Mouse (Mus musculus): ENCODE measurements around the gene Lysmd4. TPM values are rescaled to one million over a fixed set of nuclear protein-coding genes. Genes with fewer than 3 reads are reported as not detected.

Gene Lysmd4
- polyA plus RNA-seq, 1 experiment, result 0.12 TPM

GRCm38 (mm10) chr7:67352989-67353388, 130.6 kb downstream of the Lysmd4 start:
- no peak overlapping the region for H3K4me3 ChIP-seq (replicated peaks)
- H3K27me3 ChIP-seq (ENCODE audit: control insufficient read depth), result no peaks in the 10 kb centered on the region
- no peaks in the 10 kb centered on the region for H3K9me3 ChIP-seq (ENCODE audit: control insufficient read depth, low read length)
- TF ChIP-seq TAL1 (IDR thresholded peaks at IDR 0.05; ENCODE audit: low read length) (no peak), GATA1 (IDR thresholded peaks at IDR 0.05; ENCODE audit: low read length) (no peak)
- H3K36me3 ChIP-seq (ENCODE audit: control insufficient read depth), result no peaks in the 10 kb centered on the region
- H3K4me1 ChIP-seq (ENCODE audit: control insufficient read depth), result no peaks in the 10 kb centered on the region

GRCm38 (mm10) chr7:67353667-67354066, 131.3 kb downstream of the Lysmd4 start:
- no peaks in the 10 kb centered on the region for H3K4me1 ChIP-seq (ENCODE audit: control insufficient read depth)
- no peak overlapping the region for H3K4me3 ChIP-seq (replicated peaks)
- TF ChIP-seq TAL1 (IDR thresholded peaks at IDR 0.05; ENCODE audit: low read length), result no peak
- no peak for TF ChIP-seq GATA1 (IDR thresholded peaks at IDR 0.05; ENCODE audit: low read length)
- no peaks in the 10 kb centered on the region for H3K27me3 ChIP-seq (ENCODE audit: control insufficient read depth)
- no peaks in the 10 kb centered on the region for H3K36me3 ChIP-seq (ENCODE audit: control insufficient read depth)
- no peaks in the 10 kb centered on the region for H3K9me3 ChIP-seq (ENCODE audit: control insufficient read depth, low read length)

- Histone ChIP-seq H3K36me3 (ENCODE audit: control insufficient read depth) (no peaks in the 10 kb centered on the region), H3K4me3 (replicated peaks) (no peak overlapping the region), H3K4me1 (ENCODE audit: control insufficient read depth) (no peaks in the 10 kb centered on the region), H3K27me3 (ENCODE audit: control insufficient read depth) (no peaks in the 10 kb centered on the region), H3K9me3 (ENCODE audit: control insufficient read depth, low read length) (no peaks in the 10 kb centered on the region)
- TF ChIP-seq TAL1 (IDR thresholded peaks at IDR 0.05; ENCODE audit: low read length) (no peak), GATA1 (IDR thresholded peaks at IDR 0.05; ENCODE audit: low read length) (no peak)
Observed at GRCm38 (mm10) chr7:67355870-67356269, 133.5 kb downstream of the Lysmd4 start.

Other genes starting within 250 kb of the Lysmd4 start
- gene Mef2a, start 150.3 kb downstream of the Lysmd4 start, polyA plus RNA-seq (2012), result 0.20 and 0.21 TPM in 2 replicates